Mouse (Mus musculus): ENCODE results near the gene Hrc. TPM values are rescaled to one million over a fixed set of nuclear protein-coding genes. Genes with fewer than 3 reads are reported as not detected.

Gene Hrc
- polyA plus RNA-seq, 1 experiment: 6.9 TPM

DNA sequence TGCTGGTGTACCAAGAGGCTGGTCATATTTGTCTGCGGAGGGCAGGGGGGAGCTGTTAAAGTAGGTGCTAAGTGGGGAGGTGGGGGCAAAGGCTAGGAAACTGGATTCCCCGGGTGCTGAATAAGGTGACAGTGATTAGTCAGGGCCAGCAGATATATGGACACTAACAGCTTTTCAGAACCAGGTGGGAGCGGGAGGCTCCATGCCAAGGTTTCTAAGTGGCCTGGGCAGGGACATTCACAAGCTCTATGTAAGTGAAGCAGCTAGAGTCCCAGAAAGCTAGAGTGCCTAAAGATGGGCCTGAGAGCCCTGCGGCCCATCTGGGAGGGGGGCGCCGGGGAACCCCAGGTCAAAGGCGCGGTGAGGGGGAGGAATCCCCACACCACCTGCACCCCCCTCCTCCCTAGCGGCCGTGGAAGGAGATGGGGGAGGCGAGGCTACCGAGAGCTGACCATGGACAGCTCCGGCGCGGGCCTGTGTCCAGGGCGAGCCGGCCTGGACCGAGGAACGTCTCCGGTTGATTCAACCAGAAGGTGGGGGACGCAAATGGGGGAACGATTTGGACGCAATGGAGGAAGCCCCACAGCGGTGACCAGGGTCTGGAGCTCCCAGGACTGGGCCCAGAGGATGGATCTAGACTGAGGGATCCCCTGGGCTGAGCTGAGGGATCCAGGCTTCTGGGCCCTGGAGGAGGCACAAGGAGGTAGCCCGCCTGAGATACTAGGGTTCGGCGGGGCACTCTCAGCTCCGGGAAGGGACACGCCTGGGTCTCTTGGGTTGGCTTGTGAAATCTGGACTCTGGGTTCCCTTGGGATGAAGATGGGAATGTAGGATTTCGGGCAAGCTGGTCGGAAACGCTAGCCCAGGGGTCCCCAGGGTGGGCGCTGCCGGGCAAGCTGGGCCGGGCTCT lies 30.9 kb downstream of the Hrc start:
- peak overlapping the region; percentile 76 for H3K9ac ChIP-seq (ENCODE audit: low read depth, poor library complexity, severe bottlenecking)
- H3K27me3 ChIP-seq (ENCODE audit: control insufficient read depth, insufficient read depth, low read length, poor library complexity, severe bottlenecking): no peaks in the 10 kb centered on the region
- H3K36me3 ChIP-seq (ENCODE audit: control insufficient read depth, insufficient read depth, low read length, poor library complexity, severe bottlenecking): no peaks in the 10 kb centered on the region
- no peak overlapping the region for H3K27ac ChIP-seq (ENCODE audit: insufficient read depth, low read length)
- no peaks in the 10 kb centered on the region for H3K9me3 ChIP-seq (replicated peaks; ENCODE audit: control insufficient read depth, insufficient read depth, low read length, poor library complexity, severe bottlenecking)
- peak overlapping the region; percentile 66 for H3K4me3 ChIP-seq (ENCODE audit: low read depth, low read length)
- no peaks in the 10 kb centered on the region for H3K4me1 ChIP-seq (ENCODE audit: control insufficient read depth, insufficient read depth, low read length)
- no peak for TF ChIP-seq POLR2A (IDR thresholded peaks at IDR 0.05; ENCODE audit: insufficient read depth, low read length)
- no peak for TF ChIP-seq CTCF (IDR thresholded peaks at IDR 0.05; ENCODE audit: low read depth, low read length)
- TF ChIP-seq EP300 (IDR thresholded peaks at IDR 0.05; ENCODE audit: insufficient read depth, low read depth, low read length): no peak

DNA sequence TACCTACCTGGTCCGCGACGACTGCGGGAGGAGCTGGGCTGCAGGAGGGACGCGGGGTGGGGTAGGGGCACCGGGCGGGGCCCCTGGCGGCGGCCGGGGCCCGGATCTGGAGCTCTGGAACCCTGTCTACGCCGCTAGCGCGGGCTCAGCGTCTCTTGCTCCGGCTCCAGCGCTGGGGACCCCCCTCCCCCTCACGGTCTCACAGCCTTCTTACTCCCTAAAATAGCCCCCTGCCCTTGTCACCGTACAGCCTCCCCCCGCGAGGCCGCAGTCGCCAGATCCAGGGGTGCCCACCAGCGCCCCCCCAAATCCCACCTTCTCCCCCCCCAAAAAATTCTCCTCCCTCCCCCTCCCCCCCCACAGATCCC lies 31.5 kb downstream of the Hrc start, which contains the start of gene Ppfia3:
Gene Ppfia3, minus strand, starts transcription at position 368 of the 368 bp plus-strand sequence.
- no peaks in the 10 kb centered on the region for H3K27me3 ChIP-seq (ENCODE audit: control insufficient read depth, insufficient read depth, low read length, poor library complexity, severe bottlenecking)
- no peaks in the 10 kb centered on the region for H3K4me1 ChIP-seq (ENCODE audit: control insufficient read depth, insufficient read depth, low read length)
- H3K27ac ChIP-seq (ENCODE audit: insufficient read depth, low read length): no peak within 1 kb of the TSS
- no peaks in the 10 kb centered on the region for H3K9me3 ChIP-seq (replicated peaks; ENCODE audit: control insufficient read depth, insufficient read depth, low read length, poor library complexity, severe bottlenecking)
- peak within 1 kb of the TSS; percentile 76 for H3K9ac ChIP-seq (ENCODE audit: low read depth, poor library complexity, severe bottlenecking)
- no peaks in the 10 kb centered on the region for H3K36me3 ChIP-seq (ENCODE audit: control insufficient read depth, insufficient read depth, low read length, poor library complexity, severe bottlenecking)
- TF ChIP-seq POLR2A (IDR thresholded peaks at IDR 0.05; ENCODE audit: insufficient read depth, low read length): no peak
- no peak for TF ChIP-seq EP300 (IDR thresholded peaks at IDR 0.05; ENCODE audit: insufficient read depth, low read depth, low read length)
- no peak for TF ChIP-seq CTCF (IDR thresholded peaks at IDR 0.05; ENCODE audit: low read depth, low read length)
- H3K4me3 ChIP-seq (ENCODE audit: low read depth, low read length): peak within 1 kb of the TSS; percentile 82

DNA sequence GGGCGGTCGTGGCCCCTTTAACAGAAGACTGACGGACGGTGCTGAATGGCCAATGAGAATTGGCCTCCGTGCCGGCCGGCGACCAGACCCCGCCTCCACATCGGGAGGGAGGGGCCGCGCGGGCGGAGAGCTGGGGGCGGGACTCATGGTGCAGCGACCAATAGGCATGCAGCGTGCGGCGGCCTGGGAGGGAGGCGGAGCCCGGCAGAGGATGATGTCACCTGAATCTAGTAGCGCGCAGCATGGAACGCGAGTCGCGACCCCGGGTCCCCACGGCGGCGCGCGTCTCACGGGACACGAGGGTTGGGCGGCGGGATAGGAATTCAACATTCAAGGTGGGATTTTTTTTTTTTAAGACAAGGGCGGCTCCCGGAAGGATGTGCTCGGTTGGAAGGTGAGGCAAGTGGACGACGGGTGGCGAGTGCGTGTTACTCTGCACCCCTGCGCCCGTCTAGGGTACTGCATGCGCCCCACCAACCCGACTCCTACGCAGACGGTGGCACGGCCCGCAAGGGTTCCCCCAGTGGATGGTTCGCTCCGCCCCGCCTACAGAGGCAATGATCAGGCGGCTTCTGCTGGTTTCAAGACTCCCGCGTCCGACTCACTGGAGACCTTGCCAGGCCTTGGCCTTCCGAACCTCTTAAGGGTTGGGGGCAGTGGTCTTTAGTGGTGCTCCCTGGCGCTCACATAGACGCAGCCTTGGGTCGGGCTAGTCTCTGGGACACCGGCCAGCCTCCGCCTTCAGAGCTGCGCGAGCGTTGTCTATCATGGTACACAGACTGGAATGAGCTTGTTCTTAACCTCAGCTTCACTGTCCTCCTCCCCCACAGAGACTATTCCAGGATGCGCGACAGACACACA lies 32.2 kb downstream of the Hrc start:
- Histone ChIP-seq H3K4me3 (ENCODE audit: low read depth, low read length) (peak overlapping the region; percentile 82), H3K4me1 (ENCODE audit: control insufficient read depth, insufficient read depth, low read length) (no peaks in the 10 kb centered on the region), H3K27me3 (ENCODE audit: control insufficient read depth, insufficient read depth, low read length, poor library complexity, severe bottlenecking) (no peaks in the 10 kb centered on the region), H3K9ac (ENCODE audit: low read depth, poor library complexity, severe bottlenecking) (peak overlapping the region; percentile 76), H3K27ac (ENCODE audit: insufficient read depth, low read length) (no peak overlapping the region), H3K36me3 (ENCODE audit: control insufficient read depth, insufficient read depth, low read length, poor library complexity, severe bottlenecking) (no peaks in the 10 kb centered on the region), H3K9me3 (replicated peaks; ENCODE audit: control insufficient read depth, insufficient read depth, low read length, poor library complexity, severe bottlenecking) (no peaks in the 10 kb centered on the region)
- TF ChIP-seq CTCF (IDR thresholded peaks at IDR 0.05; ENCODE audit: low read depth, low read length) (peak; percentile 49), EP300 (IDR thresholded peaks at IDR 0.05; ENCODE audit: insufficient read depth, low read depth, low read length) (peak; percentile 44; the same call in 1 of the 2 replicates), POLR2A (IDR thresholded peaks at IDR 0.05; ENCODE audit: insufficient read depth, low read length) (peak; percentile 33)

DNA sequence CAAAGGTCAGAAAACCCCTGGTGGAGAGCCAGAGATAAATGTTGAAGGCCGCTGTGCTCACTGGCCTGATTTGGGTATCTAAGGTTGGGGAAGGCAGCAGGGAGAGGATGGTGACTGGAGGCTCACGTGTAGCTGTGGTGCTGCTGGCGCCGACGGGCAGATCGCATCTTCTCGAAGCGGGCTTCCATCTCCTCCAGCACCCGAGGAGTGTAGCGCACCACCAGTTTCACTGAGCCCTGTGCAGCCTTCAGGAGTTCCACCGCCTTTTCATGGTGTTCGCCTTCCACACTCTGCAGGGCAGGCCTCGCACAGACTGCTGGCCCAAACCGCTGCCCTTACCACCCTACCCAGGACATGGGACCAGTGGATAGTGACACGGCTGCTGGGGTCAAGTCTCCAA lies 33.1 kb downstream of the Hrc start:
- no peaks in the 10 kb centered on the region for H3K4me1 ChIP-seq (ENCODE audit: control insufficient read depth, insufficient read depth, low read length)
- H3K36me3 ChIP-seq (ENCODE audit: control insufficient read depth, insufficient read depth, low read length, poor library complexity, severe bottlenecking): no peaks in the 10 kb centered on the region
- H3K9ac ChIP-seq (ENCODE audit: low read depth, poor library complexity, severe bottlenecking): peak overlapping the region; percentile 50
- H3K27ac ChIP-seq (ENCODE audit: insufficient read depth, low read length): no peak overlapping the region
- no peak for TF ChIP-seq CTCF (IDR thresholded peaks at IDR 0.05; ENCODE audit: low read depth, low read length)
- TF ChIP-seq EP300 (IDR thresholded peaks at IDR 0.05; ENCODE audit: insufficient read depth, low read depth, low read length): no peak
- no peaks in the 10 kb centered on the region for H3K9me3 ChIP-seq (replicated peaks; ENCODE audit: control insufficient read depth, insufficient read depth, low read length, poor library complexity, severe bottlenecking)
- no peaks in the 10 kb centered on the region for H3K27me3 ChIP-seq (ENCODE audit: control insufficient read depth, insufficient read depth, low read length, poor library complexity, severe bottlenecking)
- H3K4me3 ChIP-seq (ENCODE audit: low read depth, low read length): peak overlapping the region; percentile 82

DNA sequence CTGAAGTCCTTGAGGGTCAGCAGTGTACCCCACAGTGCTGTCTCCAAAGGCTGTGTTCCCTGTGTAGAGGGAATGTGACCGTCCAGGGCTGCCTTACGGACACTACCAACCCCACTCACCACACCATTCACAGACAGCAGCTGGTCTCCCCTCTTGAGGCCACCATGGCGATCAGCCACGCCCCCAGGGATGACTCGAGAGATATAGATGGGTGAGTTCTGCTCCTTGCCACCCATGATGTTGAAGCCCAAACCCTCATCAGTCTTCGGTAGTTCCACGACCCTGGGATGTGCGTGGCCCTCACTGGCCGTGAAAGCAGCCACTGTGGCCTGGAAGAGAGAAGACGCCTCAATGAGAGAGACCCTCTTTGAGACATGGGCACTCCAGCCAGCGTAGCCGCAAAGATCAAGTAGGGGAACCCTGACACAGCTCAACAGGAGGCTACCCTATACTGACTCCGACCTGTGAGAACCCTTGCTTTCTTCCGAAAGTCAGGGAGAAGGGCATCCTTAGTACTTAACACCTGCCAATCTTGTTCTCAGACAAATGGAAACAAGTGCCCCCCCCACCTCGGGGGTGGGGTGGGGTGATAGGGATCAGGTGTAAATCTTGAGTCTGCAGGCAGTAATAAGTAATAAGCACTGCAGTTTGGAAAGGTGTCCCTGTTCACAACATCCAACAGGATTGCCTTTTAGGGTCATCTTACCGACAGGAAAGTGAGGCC lies 34.1 kb downstream of the Hrc start:
- Histone ChIP-seq H3K4me1 (ENCODE audit: control insufficient read depth, insufficient read depth, low read length) (no peaks in the 10 kb centered on the region), H3K9me3 (replicated peaks; ENCODE audit: control insufficient read depth, insufficient read depth, low read length, poor library complexity, severe bottlenecking) (no peaks in the 10 kb centered on the region), H3K4me3 (ENCODE audit: low read depth, low read length) (no peak overlapping the region), H3K36me3 (ENCODE audit: control insufficient read depth, insufficient read depth, low read length, poor library complexity, severe bottlenecking) (peaks cover 7% of the 10 kb centered on the region; the same call in 1 of the 2 replicates), H3K27ac (ENCODE audit: insufficient read depth, low read length) (no peak overlapping the region), H3K27me3 (ENCODE audit: control insufficient read depth, insufficient read depth, low read length, poor library complexity, severe bottlenecking) (no peaks in the 10 kb centered on the region), H3K9ac (ENCODE audit: low read depth, poor library complexity, severe bottlenecking) (no peak overlapping the region)
- TF ChIP-seq EP300 (IDR thresholded peaks at IDR 0.05; ENCODE audit: insufficient read depth, low read depth, low read length) (no peak), POLR2A (IDR thresholded peaks at IDR 0.05; ENCODE audit: insufficient read depth, low read length) (no peak), CTCF (IDR thresholded peaks at IDR 0.05; ENCODE audit: low read depth, low read length) (no peak)

Measured in ES-Bruce4 (cell line).